Mouse (Mus musculus) brown adipose tissue, adult 24 weeks (tissue): Measurements from ENCODE around the gene Gm21060. TPM values are rescaled to one million over a fixed set of nuclear protein-coding genes. Genes with fewer than 3 reads are reported as not detected.
"Not testable (repeated sequence)": the region's sequence is repeated elsewhere in the genome, so short reads cannot be mapped to it uniquely, and the experiment has no call there.

ENCODE experiments used
- H3K27ac ChIP-seq: fragments of 200-500 bp; replicated peaks from 2 replicates; pipeline ENCODE4 v1.5.1; 2012; ENCODE audit warnings: low read depth, mild to moderate bottlenecking, low read length
- H3K4me1 ChIP-seq: fragments of 200-500 bp; 2 replicates; pipeline ENCODE4 v1.6.1; 2012; ENCODE audit warnings: low read length, mixed read lengths; ENCODE audit not compliant: control insufficient read depth, insufficient read depth, insufficient read length
- H3K4me3 ChIP-seq: fragments of 200-500 bp; 2 replicates; pipeline ENCODE4 v1.5.1; 2012; ENCODE audit warnings: low read depth, mild to moderate bottlenecking, low read length, moderate library complexity; ENCODE audit not compliant: insufficient read depth
- polyA plus RNA-seq: library from polyadenylated mRNA; stranded (reverse); fragments of >200 nt; gene quantifications from 2 replicates; pipeline ENCODE4 v1.2.4, GENCODE M21; 2012; ENCODE audit not compliant: missing spikeins, insufficient read depth, insufficient read length

Gene Gm21060
- not detected in 2 replicates for polyA plus RNA-seq

- Histone ChIP-seq H3K27ac (no peak within 1 kb of the TSS), H3K4me1 (no peaks in the 10 kb centered on the region), H3K4me3 (no peak within 1 kb of the TSS)
Measured at GRCm38 (mm10) chr19:61296969-61297368, at the start of gene Gm21060. Gene Gm21060, minus strand, starts transcription at chr19:61297069.

- H3K27ac ChIP-seq, H3K4me1 ChIP-seq, H3K4me3 ChIP-seq: not testable (repeated sequence)
Measured at GRCm38 (mm10) chr19:61320844-61321243, 24.0 kb upstream of the Gm21060 start.

DNA sequence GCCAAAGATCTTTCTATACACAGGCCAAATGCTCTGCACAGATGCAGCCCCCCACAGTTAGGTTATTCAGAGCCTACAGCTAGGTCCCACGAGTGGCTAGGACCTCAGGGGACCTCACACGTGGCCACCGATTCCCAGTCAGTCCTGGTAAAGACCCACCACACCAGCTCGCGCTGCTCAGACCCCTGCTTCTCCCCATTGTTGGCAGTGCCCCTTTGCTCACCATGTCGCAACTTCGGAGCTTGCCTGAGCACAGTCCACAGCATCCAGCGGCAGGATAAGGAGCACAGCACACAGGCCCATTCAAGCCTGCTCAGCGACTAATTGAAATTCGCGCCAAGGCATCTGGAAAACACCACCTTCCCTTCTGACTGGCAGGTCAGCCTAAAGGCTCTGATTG, 16.3 kb upstream of the Gm21060 start:
- not testable (repeated sequence) for H3K4me3 ChIP-seq, H3K4me1 ChIP-seq, H3K27ac ChIP-seq

DNA sequence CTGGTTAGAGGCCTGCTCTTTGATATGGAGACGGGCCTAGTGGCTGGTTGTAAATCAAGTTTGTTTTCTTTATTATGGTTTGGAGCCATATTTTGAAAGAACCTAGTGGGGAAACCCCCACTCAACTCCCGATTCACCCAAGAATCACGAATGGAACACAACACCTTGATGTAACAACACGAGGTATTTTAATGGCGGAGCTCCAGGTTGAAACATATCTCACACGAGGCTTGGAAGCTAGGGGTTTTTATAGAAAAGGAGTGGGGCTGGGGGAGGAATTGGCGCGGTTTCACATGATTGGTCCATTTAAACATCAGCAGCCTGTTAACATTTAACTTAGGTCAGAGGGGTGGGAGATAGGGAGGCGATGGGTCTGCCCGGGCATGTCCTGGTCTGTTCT, 15.5 kb upstream of the Gm21060 start:
- H3K4me1 ChIP-seq, H3K27ac ChIP-seq, H3K4me3 ChIP-seq: not testable (repeated sequence)

DNA sequence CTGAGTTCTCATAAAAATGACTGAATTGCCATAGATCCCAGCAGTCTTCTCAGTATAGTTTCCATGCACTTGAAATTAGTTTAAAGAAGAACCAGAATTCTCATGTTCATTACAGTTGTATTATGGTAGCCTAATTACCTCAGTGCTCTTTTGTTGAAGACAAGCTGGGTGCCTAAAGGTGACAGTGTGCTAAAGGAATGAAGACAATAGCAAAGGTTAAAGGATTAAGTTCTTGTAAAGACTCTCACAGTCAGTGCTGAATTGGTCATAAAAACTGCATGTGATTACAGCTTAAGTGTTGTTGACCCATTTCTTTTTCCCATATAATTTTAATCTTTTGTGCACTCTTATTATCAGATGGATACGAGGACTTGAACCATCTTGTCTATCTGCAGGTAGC, 11.2 kb upstream of the Gm21060 start:
- not testable (repeated sequence) for H3K4me3 ChIP-seq, H3K4me1 ChIP-seq, H3K27ac ChIP-seq

- H3K4me3 ChIP-seq, H3K27ac ChIP-seq, H3K4me1 ChIP-seq: not testable (repeated sequence)
Measured at GRCm38 (mm10) chr19:61285033-61285432, 11.8 kb downstream of the Gm21060 start.

- Histone ChIP-seq H3K4me3 (no peak overlapping the region), H3K4me1 (no peaks in the 10 kb centered on the region), H3K27ac (no peak overlapping the region)
Measured at GRCm38 (mm10) chr19:61283581-61283980, 13.3 kb downstream of the Gm21060 start.

GRCm38 (mm10) chr19:61275446-61275845, 21.4 kb downstream of the Gm21060 start:
- Histone ChIP-seq H3K4me3 (no peak overlapping the region), H3K4me1 (no peaks in the 10 kb centered on the region), H3K27ac (no peak overlapping the region)

DNA sequence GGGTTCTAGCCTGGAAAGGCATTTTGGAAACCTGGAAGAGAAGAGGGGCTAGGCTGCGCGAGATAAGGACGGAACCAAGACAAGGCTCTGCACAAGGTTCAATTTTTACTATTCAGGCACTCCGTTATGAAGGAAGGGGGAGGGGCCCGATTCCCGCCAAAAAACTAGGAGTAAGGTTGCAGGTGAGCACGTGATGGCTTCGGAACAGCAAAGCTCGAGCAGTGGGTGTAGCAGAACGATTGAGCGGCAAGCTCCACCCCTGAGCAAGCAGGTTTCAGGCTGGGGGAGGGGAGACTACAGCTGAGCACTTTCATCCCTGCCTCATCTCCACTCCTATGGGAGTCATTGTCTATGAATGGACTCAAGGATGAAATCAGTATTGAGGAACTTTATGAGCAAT, 27.7 kb downstream of the Gm21060 start:
- not testable (repeated sequence) for H3K4me3 ChIP-seq, H3K27ac ChIP-seq, H3K4me1 ChIP-seq

DNA sequence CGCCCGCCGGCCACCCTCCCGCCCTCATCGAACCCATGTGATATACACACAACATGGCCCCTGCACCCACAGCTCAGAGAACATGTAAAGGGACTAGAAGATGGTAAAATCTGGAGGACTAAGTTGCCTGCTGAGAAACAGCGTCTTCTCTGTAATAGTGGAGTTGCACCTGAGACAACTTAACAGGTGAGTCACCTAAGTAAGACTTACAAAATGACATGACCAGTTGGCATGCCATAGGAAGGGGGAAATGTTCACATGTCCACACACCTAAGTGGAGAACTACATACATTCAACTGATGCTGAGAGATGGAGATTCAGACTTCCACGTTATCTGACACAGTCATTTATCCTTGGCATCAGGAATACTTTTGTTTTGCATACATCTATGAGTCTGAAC, 29.7 kb downstream of the Gm21060 start:
- Histone ChIP-seq H3K4me3 (no peak overlapping the region), H3K4me1 (no peaks in the 10 kb centered on the region), H3K27ac (no peak overlapping the region)

DNA sequence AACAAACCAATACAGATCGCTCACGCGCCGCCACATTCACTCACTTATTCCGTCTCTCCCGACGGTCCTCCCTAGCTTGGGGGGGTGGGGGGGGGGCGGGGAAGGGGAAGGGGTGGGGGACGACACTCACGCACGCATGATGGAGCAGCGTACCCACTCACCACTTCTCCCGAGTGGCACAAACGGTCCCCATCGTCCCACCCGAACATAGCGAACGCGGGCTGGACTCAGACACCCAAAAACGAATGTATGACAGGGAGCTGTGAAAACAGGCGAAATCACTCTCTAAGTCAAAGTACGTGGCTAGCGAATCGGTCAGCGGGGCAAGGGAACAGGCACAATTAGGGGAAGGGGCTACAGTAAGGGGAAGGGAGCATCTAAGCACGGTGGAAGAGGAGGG, 30.2 kb downstream of the Gm21060 start:
- H3K4me1 ChIP-seq: no peaks in the 10 kb centered on the region
- H3K27ac ChIP-seq: no peak overlapping the region
- H3K4me3 ChIP-seq: no peak overlapping the region

- no peak overlapping the region for H3K27ac ChIP-seq
- no peak overlapping the region for H3K4me3 ChIP-seq
- H3K4me1 ChIP-seq: no peaks in the 10 kb centered on the region
Measured at GRCm38 (mm10) chr19:61266246-61266615, 30.6 kb downstream of the Gm21060 start.

DNA sequence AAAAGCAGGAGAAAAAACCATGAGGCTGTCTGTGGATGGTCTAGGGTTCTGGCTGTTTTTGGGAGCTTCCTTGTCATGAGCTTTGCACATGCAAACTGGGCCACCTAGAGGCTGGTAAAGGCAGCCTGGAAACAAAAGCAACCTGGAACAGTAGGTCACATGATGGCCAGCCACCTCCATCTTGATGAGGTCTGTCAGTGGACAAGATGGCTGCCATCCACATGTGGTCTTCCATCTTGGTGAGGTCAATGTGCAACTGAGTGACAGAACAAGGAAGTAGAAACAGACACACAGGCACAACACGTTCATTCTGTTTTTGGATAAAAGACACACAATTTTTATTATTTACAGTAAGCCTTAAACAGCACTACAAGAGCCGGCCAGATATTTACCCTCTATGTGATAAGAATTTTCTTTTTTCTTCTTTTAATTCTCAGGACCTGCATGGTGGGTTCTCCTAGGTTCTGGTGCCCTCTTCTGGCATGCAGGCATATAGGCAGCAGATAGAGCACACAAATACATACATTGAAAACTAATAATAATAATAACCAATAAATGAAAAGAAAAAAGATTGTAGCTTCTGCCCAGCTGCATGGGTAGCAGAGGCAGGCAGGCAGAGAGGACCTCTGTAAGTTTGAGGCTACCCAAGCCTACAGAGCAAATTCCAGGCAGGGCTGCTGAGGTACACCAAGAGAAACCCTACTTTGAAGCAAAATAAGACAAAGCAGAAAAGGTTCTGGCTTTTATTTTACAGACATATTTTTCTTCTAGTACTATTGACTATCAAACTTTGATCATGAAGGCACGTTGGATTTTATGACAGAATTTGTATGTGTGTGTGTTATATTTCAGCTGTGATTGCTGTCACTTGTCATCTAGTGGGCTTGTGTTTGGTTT, 31.3 kb downstream of the Gm21060 start:
- no peak overlapping the region for H3K4me3 ChIP-seq

DNA sequence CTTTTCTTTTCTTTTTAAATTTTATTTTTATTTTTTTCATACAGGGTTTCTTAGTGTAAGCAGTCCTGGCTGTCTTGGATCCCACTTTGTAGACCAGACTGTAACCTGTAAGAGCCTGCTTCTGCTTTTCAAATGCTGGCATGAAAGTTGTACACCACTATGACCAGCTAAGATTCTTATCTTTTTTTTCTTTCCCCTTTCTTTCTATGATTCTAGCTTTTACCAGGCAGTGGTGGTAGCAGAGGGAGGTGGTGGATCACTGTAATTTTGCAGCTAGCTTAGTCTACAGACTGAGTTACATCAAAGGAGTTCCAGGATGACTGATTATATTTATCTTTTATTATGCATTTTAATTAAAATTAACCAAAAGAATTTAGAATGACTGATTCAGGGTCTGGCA, 31.9 kb downstream of the Gm21060 start:
- H3K4me1 ChIP-seq: no peaks in the 10 kb centered on the region
- no peak overlapping the region for H3K4me3 ChIP-seq
- no peak overlapping the region for H3K27ac ChIP-seq

More for the DNA sequence above, 31.3 kb downstream of the Gm21060 start:
- no peak overlapping the region for H3K27ac ChIP-seq
- H3K4me1 ChIP-seq: no peaks in the 10 kb centered on the region

- H3K4me1 ChIP-seq: no peaks in the 10 kb centered on the region
- no peak overlapping the region for H3K4me3 ChIP-seq
- H3K27ac ChIP-seq: no peak overlapping the region
Measured at GRCm38 (mm10) chr19:61264227-61264626, 32.6 kb downstream of the Gm21060 start.

DNA sequence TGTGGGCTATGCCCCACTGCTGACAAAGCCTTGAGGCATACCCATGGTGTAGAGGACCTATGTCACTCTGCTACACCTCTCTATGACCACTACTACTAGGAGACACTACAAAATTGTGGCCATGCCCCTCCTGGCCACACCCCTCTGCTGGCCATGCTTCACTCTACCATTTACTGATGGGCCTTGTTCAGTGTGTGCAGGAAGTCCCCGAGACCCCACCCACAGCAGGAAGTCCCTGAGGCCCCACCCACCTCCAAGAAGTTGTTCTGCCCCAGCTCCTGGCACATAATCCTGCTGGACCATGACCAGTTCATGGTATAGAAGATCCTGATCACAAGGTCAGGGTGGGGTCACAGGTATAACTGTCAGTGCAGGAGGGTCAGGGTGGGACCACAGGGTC, 35.6 kb downstream of the Gm21060 start:
- Histone ChIP-seq H3K27ac (no peak overlapping the region), H3K4me1 (no peaks in the 10 kb centered on the region), H3K4me3 (no peak overlapping the region)
